23 mouse cellular contexts compared by ENCODE assay signal in the genomic region with DNA sequence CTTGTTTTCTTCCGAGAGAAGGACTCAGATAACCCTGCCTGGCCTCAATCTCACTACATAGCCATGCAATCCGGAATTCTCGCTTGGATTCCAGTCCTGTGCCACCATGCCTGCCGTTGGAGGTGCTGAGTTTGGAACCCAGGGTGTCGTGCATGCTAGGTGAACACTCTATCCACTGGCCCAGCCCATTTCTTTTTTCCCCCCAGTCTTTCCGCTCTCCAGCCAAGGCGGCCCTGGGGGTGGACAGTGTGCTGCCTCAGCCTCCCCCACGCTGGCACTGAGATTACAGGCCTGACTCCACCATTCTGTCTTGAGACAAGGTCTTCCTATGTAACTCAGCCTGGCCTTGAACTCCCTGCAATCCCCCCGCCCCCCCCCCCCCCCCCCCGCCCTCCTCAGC. TPM values are rescaled to one million over a fixed set of nuclear protein-coding genes. Genes with fewer than 3 reads are reported as not detected.
DNase-seq lines count a peak whose midpoint lies in the region; ATAC-seq lines count a peak whose summit lies in the region.
"Had no signal": no experiment of that assay in that cellular context is flagged by ENCODE, and none has a peak within 500 bp of the region (broad histone marks: within the 10 kb centered on the region; RNA-seq: fewer than 3 reads in every experiment).

No protein-coding gene starts in this region.

- ATAC-seq in embryonic facial prominence, embryonic 12.5 days (ENCODE audit: insufficient number of reproducible peaks, insufficient read depth, low FRiP score, low TSS enrichment) = no peak
- no peak for ATAC-seq in heart, embryonic 13.5 days (ENCODE audit: extremely low read depth, insufficient number of reproducible peaks, low FRiP score, low TSS enrichment)
- no peak for ATAC-seq in midbrain, embryonic 13.5 days
- ATAC-seq: forebrain, embryonic 13.5 days had no signal

- no peak for DNase-seq in embryonic facial prominence, embryonic 10.5 days (ENCODE audit: low spot score)
- DNase-seq in heart, adult 18-20 months = no peak
- no peak for DNase-seq in midbrain, embryonic 10.5 days (ENCODE audit: low spot score)
- no peak for DNase-seq in retina, embryonic 14.5 days (ENCODE audit: low spot score)
- DNase-seq: cerebellum, adult 9-10 months; gastrocnemius, postnatal 25 days; lung, adult 18-20 months; lung, postnatal 36 days had no signal

- H3K9me3 ChIP-seq in embryonic facial prominence, embryonic 12.5 days = no peaks in the 10 kb centered on the region
- no peaks in the 10 kb centered on the region for H3K9me3 ChIP-seq in embryonic facial prominence, embryonic 10.5 days
- H3K9me3 ChIP-seq in heart, embryonic 13.5 days = no peaks in the 10 kb centered on the region
- H3K9me3 ChIP-seq in midbrain, embryonic 10.5 days (replicated peaks) = no peaks in the 10 kb centered on the region
- H3K9me3 ChIP-seq in midbrain, embryonic 13.5 days = no peaks in the 10 kb centered on the region
- H3K9me3 ChIP-seq: forebrain, embryonic 13.5 days; heart, embryonic 15.5 days; neural tube, embryonic 13.5 days had no signal

- H3K9ac ChIP-seq in embryonic facial prominence, embryonic 12.5 days = no peak overlapping the region
- H3K9ac ChIP-seq in heart, embryonic 13.5 days = peak overlapping the region; percentile 50; the same call in 1 of the 2 replicates
- H3K9ac ChIP-seq in midbrain, embryonic 13.5 days (replicated peaks) = no peak overlapping the region
- H3K9ac ChIP-seq: heart, embryonic 15.5 days had no signal

- no peak overlapping the region for H3K4me3 ChIP-seq in embryonic facial prominence, embryonic 12.5 days
- no peak overlapping the region for H3K4me3 ChIP-seq in embryonic facial prominence, embryonic 10.5 days
- no peak overlapping the region for H3K4me3 ChIP-seq in heart, embryonic 13.5 days
- 0 out of 2 replicates have a peak overlapping the region, but pooled peaks have one; percentile 16 for H3K4me3 ChIP-seq in midbrain, embryonic 10.5 days
- H3K4me3 ChIP-seq in midbrain, embryonic 13.5 days (replicated peaks) = no peak overlapping the region
- no peak overlapping the region for H3K4me3 ChIP-seq in brown adipose tissue, adult 24 weeks (ENCODE audit: insufficient read depth, low read depth, low read length)
- H3K4me3 ChIP-seq: erythroblast, embryonic 14.5 days; forebrain, embryonic 13.5 days; neural tube, embryonic 13.5 days had no signal

- 87% methylated on average over 8 of the region's 10 CpGs for WGBS in embryonic facial prominence, embryonic 12.5 days
- WGBS in embryonic facial prominence, embryonic 10.5 days = 78% methylated on average over 9 of the region's 10 CpGs
- 59% methylated on average over 8 of the region's 10 CpGs for WGBS in heart, embryonic 13.5 days
- 76% methylated on average over 9 of the region's 10 CpGs for WGBS in midbrain, embryonic 10.5 days
- WGBS in midbrain, embryonic 13.5 days = 87% methylated on average over 9 of the region's 10 CpGs

- no peaks in the 10 kb centered on the region for H3K27me3 ChIP-seq in embryonic facial prominence, embryonic 12.5 days
- H3K27me3 ChIP-seq in embryonic facial prominence, embryonic 10.5 days (replicated peaks; ENCODE audit: low read depth, poor library complexity, severe bottlenecking) = no peaks in the 10 kb centered on the region
- no peaks in the 10 kb centered on the region for H3K27me3 ChIP-seq in heart, embryonic 13.5 days (replicated peaks)
- H3K27me3 ChIP-seq in midbrain, embryonic 10.5 days (ENCODE audit: low read depth, poor library complexity, severe bottlenecking) = no peaks in the 10 kb centered on the region
- H3K27me3 ChIP-seq in midbrain, embryonic 13.5 days = no peaks in the 10 kb centered on the region
- H3K27me3 ChIP-seq: forebrain, embryonic 13.5 days; heart, embryonic 15.5 days; neural tube, embryonic 13.5 days had no signal

- no peak overlapping the region for H3K27ac ChIP-seq in embryonic facial prominence, embryonic 12.5 days
- H3K27ac ChIP-seq in embryonic facial prominence, embryonic 10.5 days (replicated peaks) = no peak overlapping the region
- H3K27ac ChIP-seq in heart, embryonic 13.5 days (replicated peaks) = peak overlapping the region; percentile 84
- H3K27ac ChIP-seq in midbrain, embryonic 10.5 days (replicated peaks) = no peak overlapping the region
- H3K27ac ChIP-seq in midbrain, embryonic 13.5 days = no peak overlapping the region
- H3K27ac ChIP-seq in brown adipose tissue, adult 24 weeks (replicated peaks; ENCODE audit: low read depth, low read length) = peak overlapping the region; percentile 91
- H3K27ac ChIP-seq: forebrain, embryonic 13.5 days; hindbrain, embryonic 14.5 days had no signal

- peaks cover 48% of the 10 kb centered on the region for H3K4me1 ChIP-seq in embryonic facial prominence, embryonic 12.5 days
- H3K4me1 ChIP-seq in embryonic facial prominence, embryonic 10.5 days = peaks cover 74% of the 10 kb centered on the region
- H3K4me1 ChIP-seq in heart, embryonic 13.5 days = peaks cover 77% of the 10 kb centered on the region
- H3K4me1 ChIP-seq in midbrain, embryonic 10.5 days = peaks cover 72% of the 10 kb centered on the region
- peaks cover 55% of the 10 kb centered on the region for H3K4me1 ChIP-seq in midbrain, embryonic 13.5 days (replicated peaks)
- H3K4me1 ChIP-seq in brown adipose tissue, adult 24 weeks (ENCODE audit: control insufficient read depth, insufficient read depth, insufficient read length, low read length) = peaks cover 34% of the 10 kb centered on the region

- peaks cover 11% of the 10 kb centered on the region for H3K36me3 ChIP-seq in embryonic facial prominence, embryonic 12.5 days
- H3K36me3 ChIP-seq in embryonic facial prominence, embryonic 10.5 days (replicated peaks) = peaks cover 46% of the 10 kb centered on the region
- H3K36me3 ChIP-seq in heart, embryonic 13.5 days = peaks cover 25% of the 10 kb centered on the region
- peaks cover 31% of the 10 kb centered on the region for H3K36me3 ChIP-seq in midbrain, embryonic 10.5 days
- peaks cover 16% of the 10 kb centered on the region for H3K36me3 ChIP-seq in midbrain, embryonic 13.5 days

- peak overlapping the region; percentile 79 for H3K4me2 ChIP-seq in embryonic facial prominence, embryonic 12.5 days (replicated peaks)
- peak overlapping the region; percentile 91; the same call in 1 of the 2 replicates for H3K4me2 ChIP-seq in heart, embryonic 13.5 days
- H3K4me2 ChIP-seq in midbrain, embryonic 13.5 days (replicated peaks) = no peak overlapping the region

RNA-seq across cellular contexts. Expression of gene Nectin2, which starts 4.3 kb away (rescaled TPM):
- polyA plus RNA-seq in embryonic facial prominence, embryonic 12.5 days (2016; fragmentation: Nextera tagmentation; extraction: Ambion mirVana) = 95.3 and 97.6 TPM in 2 replicates
- 110 TPM in 2 replicates for polyA plus RNA-seq in embryonic facial prominence, embryonic 10.5 days (2016; fragmentation: Nextera tagmentation; extraction: Ambion mirVana)
- 89.3 and 89.4 TPM in 2 replicates for polyA plus RNA-seq in heart, embryonic 13.5 days (2015; fragmentation: Nextera tagmentation; extraction: Ambion mirVana)
- 10 to 100 TPM; 28.5 to 30.0 TPM for total RNA-seq in heart, adult 18-20 months (2021)
- polyA plus RNA-seq in midbrain, embryonic 10.5 days (2016; fragmentation: Nextera tagmentation; extraction: Ambion mirVana) = 76.4 and 88.7 TPM in 2 replicates
- polyA plus RNA-seq in midbrain, embryonic 13.5 days (2015; fragmentation: Nextera tagmentation; extraction: Ambion mirVana) = 40.6 and 48.0 TPM in 2 replicates
- polyA plus RNA-seq in brown adipose tissue, adult 24 weeks (2012; ENCODE audit: insufficient read depth, insufficient read length, missing spikeins) = 36.0 and 38.3 TPM in 2 replicates
- total RNA-seq: monocyte, adult 5-6 weeks had no signal

RNA-seq across cellular contexts. Expression of gene Bcam, which starts 24.8 kb away (rescaled TPM):
- 62.3 and 69.1 TPM in 2 replicates for polyA plus RNA-seq in embryonic facial prominence, embryonic 12.5 days (2016; fragmentation: Nextera tagmentation; extraction: Ambion mirVana)
- polyA plus RNA-seq in embryonic facial prominence, embryonic 10.5 days (2016; fragmentation: Nextera tagmentation; extraction: Ambion mirVana) = 68.3 and 79.4 TPM in 2 replicates
- polyA plus RNA-seq in heart, embryonic 13.5 days (2015; fragmentation: Nextera tagmentation; extraction: Ambion mirVana) = 223 and 250 TPM in 2 replicates
- total RNA-seq in heart, adult 18-20 months (2021) = 100 to 1,000 TPM; 192 to 199 TPM
- polyA plus RNA-seq in midbrain, embryonic 10.5 days (2016; fragmentation: Nextera tagmentation; extraction: Ambion mirVana) = 25.3 and 32.2 TPM in 2 replicates
- polyA plus RNA-seq in midbrain, embryonic 13.5 days (2015; fragmentation: Nextera tagmentation; extraction: Ambion mirVana) = 5.2 and 6.4 TPM in 2 replicates
- polyA plus RNA-seq in brown adipose tissue, adult 24 weeks (2012; ENCODE audit: insufficient read depth, insufficient read length, missing spikeins) = 7.6 and 20.8 TPM in 2 replicates
- total RNA-seq: megakaryocyte-erythroid progenitor cell, adult 5-6 weeks; monocyte, adult 5-6 weeks had no signal
- polyA plus RNA-seq: erythroblast, embryonic 14.5 days had no signal

RNA-seq across cellular contexts. Expression of gene Tomm40, which starts 30.7 kb away (rescaled TPM):
- polyA plus RNA-seq in embryonic facial prominence, embryonic 12.5 days (2016; fragmentation: Nextera tagmentation; extraction: Ambion mirVana) = 163 and 174 TPM in 2 replicates
- 216 and 221 TPM in 2 replicates for polyA plus RNA-seq in embryonic facial prominence, embryonic 10.5 days (2016; fragmentation: Nextera tagmentation; extraction: Ambion mirVana)
- polyA plus RNA-seq in heart, embryonic 13.5 days (2015; fragmentation: Nextera tagmentation; extraction: Ambion mirVana) = 128 and 146 TPM in 2 replicates
- 100 to 1,000 TPM in 1 of 2 experiments, 10 to 100 TPM in 1; 98.9 to 110 TPM for total RNA-seq in heart, adult 18-20 months (2021)
- 189 and 210 TPM in 2 replicates for polyA plus RNA-seq in midbrain, embryonic 10.5 days (2016; fragmentation: Nextera tagmentation; extraction: Ambion mirVana)
- polyA plus RNA-seq in midbrain, embryonic 13.5 days (2015; fragmentation: Nextera tagmentation; extraction: Ambion mirVana) = 105 and 125 TPM in 2 replicates
- 64.2 and 86.3 TPM in 2 replicates for polyA plus RNA-seq in brown adipose tissue, adult 24 weeks (2012; ENCODE audit: insufficient read depth, insufficient read length, missing spikeins)

RNA-seq across cellular contexts. Expression of gene Apoe, which starts 47.0 kb away (rescaled TPM):
- 200 and 220 TPM in 2 replicates for polyA plus RNA-seq in embryonic facial prominence, embryonic 12.5 days (2016; fragmentation: Nextera tagmentation; extraction: Ambion mirVana)
- polyA plus RNA-seq in embryonic facial prominence, embryonic 10.5 days (2016; fragmentation: Nextera tagmentation; extraction: Ambion mirVana) = 135 and 168 TPM in 2 replicates
- 480 and 561 TPM in 2 replicates for polyA plus RNA-seq in heart, embryonic 13.5 days (2015; fragmentation: Nextera tagmentation; extraction: Ambion mirVana)
- total RNA-seq in heart, adult 18-20 months (2021) = 100 to 1,000 TPM; 270 to 319 TPM
- 166 and 199 TPM in 2 replicates for polyA plus RNA-seq in midbrain, embryonic 10.5 days (2016; fragmentation: Nextera tagmentation; extraction: Ambion mirVana)
- 173 and 194 TPM in 2 replicates for polyA plus RNA-seq in midbrain, embryonic 13.5 days (2015; fragmentation: Nextera tagmentation; extraction: Ambion mirVana)
- polyA plus RNA-seq in brown adipose tissue, adult 24 weeks (2012; ENCODE audit: insufficient read depth, insufficient read length, missing spikeins) = 777 and 1,675 TPM in 2 replicates

RNA-seq across cellular contexts. Expression of gene Cblc, which starts 50.6 kb away (rescaled TPM):
- 4.4 and 4.8 TPM in 2 replicates for polyA plus RNA-seq in embryonic facial prominence, embryonic 12.5 days (2016; fragmentation: Nextera tagmentation; extraction: Ambion mirVana)
- polyA plus RNA-seq in embryonic facial prominence, embryonic 10.5 days (2016; fragmentation: Nextera tagmentation; extraction: Ambion mirVana) = 1.9 and 2.9 TPM in 2 replicates
- 0.59 and 0.68 TPM in 2 replicates for polyA plus RNA-seq in heart, embryonic 13.5 days (2015; fragmentation: Nextera tagmentation; extraction: Ambion mirVana)
- total RNA-seq in heart, adult 18-20 months (2021) = under 1 TPM; 0.35 to 0.75 TPM
- 0.62 and 0.70 TPM in 2 replicates for polyA plus RNA-seq in midbrain, embryonic 10.5 days (2016; fragmentation: Nextera tagmentation; extraction: Ambion mirVana)
- 0.32 TPM in 1 of 2 replicates, not detected in the other for polyA plus RNA-seq in midbrain, embryonic 13.5 days (2015; fragmentation: Nextera tagmentation; extraction: Ambion mirVana)
- 1.6 TPM in 1 of 2 replicates, not detected in the other for polyA plus RNA-seq in brown adipose tissue, adult 24 weeks (2012; ENCODE audit: insufficient read depth, insufficient read length, missing spikeins)
- total RNA-seq: common myeloid progenitor, adult 5-6 weeks; gastrocnemius, postnatal 25 days; left cerebral cortex, adult 18-20 months; left cerebral cortex, postnatal 36 days; megakaryocyte-erythroid progenitor cell, adult 5-6 weeks; monocyte, adult 5-6 weeks had no signal
- polyA plus RNA-seq: erythroblast, embryonic 14.5 days; forebrain, embryonic 13.5 days; frontal cortex, adult 2 months; hindbrain, embryonic 14.5 days; neural tube, embryonic 13.5 days had no signal

Comparison
In these comparisons a context has a peak if more than half of its experiments do, and no peak if none do; other contexts are left out.
1. H3K27ac ChIP-seq: peak in heart, embryonic 13.5 days (single experiment) and brown adipose tissue, adult 24 weeks (single experiment); none in embryonic facial prominence, embryonic 12.5 days (single experiment), embryonic facial prominence, embryonic 10.5 days (single experiment), midbrain, embryonic 10.5 days (single experiment) and midbrain, embryonic 13.5 days (single experiment).